Mouse (Mus musculus): ENCODE data around the gene Tmem252.

DNA sequence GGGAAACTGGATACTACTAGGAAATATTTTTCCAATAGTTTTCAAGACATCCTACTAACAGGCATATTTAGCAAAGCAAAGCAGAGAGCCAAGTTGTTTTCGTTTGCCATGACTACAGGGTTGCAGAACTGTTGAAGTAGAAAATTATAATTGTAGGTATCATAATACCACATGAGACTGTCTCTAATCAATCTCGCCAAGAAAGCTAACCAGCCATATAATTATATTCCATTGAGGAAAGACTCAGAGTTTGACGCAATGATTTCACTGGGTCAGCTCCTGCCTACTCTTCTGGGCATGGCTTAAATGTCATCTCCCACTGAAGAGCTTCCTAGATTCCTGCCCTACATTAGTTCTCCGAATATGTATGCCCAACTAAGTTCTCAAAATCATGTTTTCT lies 45.7 kb downstream of the Tmem252 start:
- TF ChIP-seq TAL1 (IDR thresholded peaks at IDR 0.05; ENCODE audit: low read length) (no peak), GATA1 (IDR thresholded peaks at IDR 0.05; ENCODE audit: low read length) (no peak)

All from erythroblast, embryonic 14.5 days (primary cell).